Mouse (Mus musculus): ENCODE data around the gene Col13a1. TPM values are rescaled to one million over a fixed set of nuclear protein-coding genes. Genes with fewer than 3 reads are reported as not detected.

The Col13a1 gene
- total RNA-seq, 2 experiments from 2014 or later, result not detected

DNA sequence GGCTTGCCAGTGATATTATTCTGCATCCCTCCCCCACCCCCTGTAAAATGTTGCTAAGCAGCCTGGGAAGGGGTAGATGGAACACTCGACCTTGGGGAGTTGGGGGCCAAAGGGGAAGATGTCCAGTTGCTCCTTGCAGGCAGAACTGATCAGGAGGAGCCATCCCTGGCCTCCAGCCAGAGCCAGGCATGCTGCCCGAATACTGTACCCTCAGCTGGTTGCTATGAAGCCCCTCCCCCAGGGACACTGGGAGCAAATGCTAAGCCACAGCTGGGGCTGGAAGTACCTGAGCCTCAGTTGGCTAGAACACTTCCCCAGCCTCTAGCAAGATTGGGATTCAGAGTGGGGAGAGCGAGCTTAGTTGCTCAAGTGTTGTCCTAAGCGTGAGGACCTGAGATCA is 6.9 kb downstream of the Col13a1 start:
- ATAC-seq (ENCODE audit: poor library complexity, severe bottlenecking), result no peak

DNA sequence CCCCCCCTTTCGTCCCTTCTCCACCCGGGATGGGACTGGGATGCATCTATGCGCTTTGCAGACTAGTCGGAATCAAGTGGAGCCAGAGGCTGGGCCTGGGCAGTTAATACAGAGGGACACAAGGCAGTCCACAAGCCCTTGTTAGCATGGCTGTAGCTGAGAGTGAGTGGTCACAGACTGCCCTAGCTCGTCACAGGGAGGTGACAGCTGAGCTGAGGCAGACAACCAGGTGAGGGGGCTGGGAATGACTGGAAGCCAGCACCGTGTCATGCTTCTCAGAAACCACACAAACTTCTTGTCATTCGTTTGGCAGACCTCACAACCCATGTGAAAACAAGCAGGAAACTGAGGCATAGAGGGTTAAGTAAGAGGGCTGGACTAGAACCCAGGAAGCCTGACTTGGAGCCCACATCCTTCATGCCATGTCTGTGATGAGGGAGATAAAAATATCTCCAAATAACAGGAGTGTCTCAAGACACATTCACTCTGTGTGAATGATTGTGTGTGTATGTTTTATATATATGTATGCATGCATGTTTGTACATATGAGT is 10.8 kb downstream of the Col13a1 start:
- ATAC-seq (ENCODE audit: poor library complexity, severe bottlenecking), result no peak

GRCm38 (mm10) chr10:61967207-61967606 is 11.7 kb downstream of the Col13a1 start:
- no peak for ATAC-seq (ENCODE audit: poor library complexity, severe bottlenecking)

DNA sequence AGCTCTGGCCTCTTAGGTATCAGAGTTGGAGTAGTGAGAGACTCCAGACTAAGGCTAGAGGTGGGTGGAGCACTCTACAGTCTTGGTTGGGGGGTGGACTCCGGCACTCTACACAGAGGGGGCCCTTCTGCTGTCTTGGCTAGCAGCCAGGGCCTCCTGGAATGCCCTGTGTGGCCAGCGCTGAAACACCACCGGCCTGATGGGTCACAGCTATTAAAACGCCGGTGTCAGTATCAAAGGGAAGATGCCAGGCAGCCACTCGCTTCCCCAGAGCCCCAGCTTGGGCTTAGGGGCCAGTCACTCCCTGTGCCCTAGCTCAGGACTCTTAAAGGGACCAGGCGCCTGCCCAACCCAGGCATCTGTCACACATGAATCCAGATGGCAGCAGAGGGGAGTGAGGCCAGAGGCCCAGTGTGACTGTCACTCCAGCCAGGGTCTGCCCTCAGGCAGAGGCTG is 13.5 kb downstream of the Col13a1 start:
- ATAC-seq (ENCODE audit: poor library complexity, severe bottlenecking), result no peak

DNA sequence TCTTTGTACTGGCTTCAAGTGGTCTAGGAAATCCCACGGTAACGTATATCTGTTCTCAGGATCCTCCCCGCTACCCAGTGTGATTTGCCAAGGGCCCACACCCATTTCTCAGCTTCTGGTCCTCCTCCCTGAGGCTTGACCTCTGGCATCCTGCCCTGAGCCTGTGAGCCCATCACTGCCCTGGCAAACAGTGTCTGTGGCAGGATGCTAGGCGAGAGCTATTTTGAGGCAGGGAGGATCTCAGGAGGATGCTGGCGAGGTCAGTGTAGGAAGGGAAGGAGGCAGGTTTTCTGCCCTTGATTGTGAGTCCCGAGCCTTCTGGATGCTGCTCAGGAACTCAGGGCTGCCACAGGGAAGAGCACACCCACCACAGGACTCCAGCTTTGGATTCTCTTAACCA is 22.2 kb downstream of the Col13a1 start:
- ATAC-seq (ENCODE audit: poor library complexity, severe bottlenecking), result no peak

DNA sequence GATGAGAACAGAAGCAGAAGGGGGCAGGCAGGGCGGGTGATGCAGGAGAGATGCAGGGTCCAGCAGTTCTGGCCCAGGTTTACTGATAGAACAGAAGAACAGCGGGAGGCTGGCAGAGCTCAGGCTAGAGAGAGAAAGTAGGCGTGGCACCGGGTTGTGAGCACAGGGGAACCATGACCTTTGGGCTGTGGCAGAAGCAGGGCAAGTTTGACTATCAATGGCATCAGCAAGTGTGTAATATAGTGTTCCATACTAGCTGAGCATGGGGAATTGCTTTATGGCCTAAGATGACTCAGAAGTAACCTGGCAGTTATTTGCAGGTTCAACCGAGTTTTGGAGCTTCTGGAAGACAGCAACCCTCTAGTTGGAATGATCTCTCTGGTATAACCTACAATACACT is 25.0 kb downstream of the Col13a1 start:
- no peak for ATAC-seq (ENCODE audit: poor library complexity, severe bottlenecking)

GRCm38 (mm10) chr10:61949542-61949941 is 29.4 kb downstream of the Col13a1 start:
- no peak for ATAC-seq (ENCODE audit: poor library complexity, severe bottlenecking)

- no peak for ATAC-seq (ENCODE audit: poor library complexity, severe bottlenecking)
Observed at GRCm38 (mm10) chr10:61944386-61944785, 34.5 kb downstream of the Col13a1 start.

GRCm38 (mm10) chr10:61943480-61943879 is 35.4 kb downstream of the Col13a1 start:
- no peak for ATAC-seq (ENCODE audit: poor library complexity, severe bottlenecking)

- ATAC-seq (ENCODE audit: poor library complexity, severe bottlenecking), result no peak
Observed at GRCm38 (mm10) chr10:61942719-61943118, 36.2 kb downstream of the Col13a1 start.

- ATAC-seq (ENCODE audit: poor library complexity, severe bottlenecking), result no peak
Observed at GRCm38 (mm10) chr10:61936211-61937121, 42.4 kb downstream of the Col13a1 start.

DNA sequence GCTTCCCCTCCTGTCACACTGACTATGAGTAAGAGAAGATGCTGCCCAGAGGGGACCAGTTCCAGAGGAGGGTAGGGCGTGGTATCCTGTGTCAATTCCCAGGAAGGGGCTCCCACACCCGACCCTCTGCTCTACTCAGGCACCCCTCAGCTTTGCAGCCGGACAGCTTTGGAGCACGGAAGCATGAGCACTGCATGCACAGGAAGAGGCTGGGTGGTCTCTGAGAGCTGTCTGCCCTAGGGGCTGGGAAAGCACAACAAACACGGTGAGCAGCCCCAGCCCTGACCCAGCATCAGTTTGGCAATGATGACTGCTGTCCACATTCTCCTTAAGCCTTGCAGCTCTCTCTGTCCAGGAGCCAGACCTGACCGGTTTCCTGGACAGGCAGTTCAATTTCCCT is 47.2 kb downstream of the Col13a1 start:
- no peak for ATAC-seq (ENCODE audit: poor library complexity, severe bottlenecking)

DNA sequence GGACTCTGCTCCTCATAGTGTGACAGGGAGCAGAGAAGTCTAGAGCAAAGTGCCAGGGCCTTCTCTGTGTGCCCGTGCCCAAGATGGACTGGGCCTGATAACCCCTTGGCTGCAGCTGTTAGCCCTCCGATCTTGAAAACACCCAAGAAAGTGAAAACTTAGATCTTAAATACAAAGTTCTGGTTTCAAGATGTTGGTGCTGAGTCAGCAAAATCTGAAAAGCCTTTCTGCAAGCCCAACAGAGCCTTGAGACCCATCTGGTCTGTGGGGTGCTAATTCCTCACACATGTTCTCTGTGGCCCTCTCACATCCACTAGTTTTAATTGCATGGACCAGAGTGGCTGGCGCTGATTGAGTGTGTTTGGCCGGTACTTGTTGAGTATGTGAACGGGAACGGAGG is 49.0 kb downstream of the Col13a1 start:
- ATAC-seq (ENCODE audit: poor library complexity, severe bottlenecking), result no peak

- ATAC-seq (ENCODE audit: poor library complexity, severe bottlenecking), result no peak
Observed at GRCm38 (mm10) chr10:61928725-61929651, 49.9 kb downstream of the Col13a1 start.

DNA sequence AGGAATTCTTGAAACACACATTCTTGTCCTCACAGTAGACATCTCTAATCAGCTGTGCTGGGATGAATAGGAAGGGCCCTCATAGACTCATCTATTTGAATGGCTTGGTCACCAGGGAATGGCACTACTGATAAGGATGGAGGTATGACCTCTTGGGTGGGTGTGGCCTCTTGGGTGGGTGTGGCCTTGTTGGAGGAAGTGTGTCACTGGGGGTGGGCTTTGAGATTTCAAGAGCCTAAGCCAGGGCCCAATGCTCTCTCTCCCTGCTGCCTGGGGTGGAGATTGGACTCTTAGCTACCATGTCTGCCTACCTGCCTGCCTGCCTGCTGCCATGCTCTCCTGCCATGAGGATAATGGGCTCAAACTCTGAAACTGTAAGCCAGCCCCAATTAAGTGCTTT is 53.2 kb downstream of the Col13a1 start:
- no peak for ATAC-seq (ENCODE audit: poor library complexity, severe bottlenecking)

- no peak for ATAC-seq (ENCODE audit: poor library complexity, severe bottlenecking)
Observed at GRCm38 (mm10) chr10:61920655-61921365, 58.1 kb downstream of the Col13a1 start.

DNA sequence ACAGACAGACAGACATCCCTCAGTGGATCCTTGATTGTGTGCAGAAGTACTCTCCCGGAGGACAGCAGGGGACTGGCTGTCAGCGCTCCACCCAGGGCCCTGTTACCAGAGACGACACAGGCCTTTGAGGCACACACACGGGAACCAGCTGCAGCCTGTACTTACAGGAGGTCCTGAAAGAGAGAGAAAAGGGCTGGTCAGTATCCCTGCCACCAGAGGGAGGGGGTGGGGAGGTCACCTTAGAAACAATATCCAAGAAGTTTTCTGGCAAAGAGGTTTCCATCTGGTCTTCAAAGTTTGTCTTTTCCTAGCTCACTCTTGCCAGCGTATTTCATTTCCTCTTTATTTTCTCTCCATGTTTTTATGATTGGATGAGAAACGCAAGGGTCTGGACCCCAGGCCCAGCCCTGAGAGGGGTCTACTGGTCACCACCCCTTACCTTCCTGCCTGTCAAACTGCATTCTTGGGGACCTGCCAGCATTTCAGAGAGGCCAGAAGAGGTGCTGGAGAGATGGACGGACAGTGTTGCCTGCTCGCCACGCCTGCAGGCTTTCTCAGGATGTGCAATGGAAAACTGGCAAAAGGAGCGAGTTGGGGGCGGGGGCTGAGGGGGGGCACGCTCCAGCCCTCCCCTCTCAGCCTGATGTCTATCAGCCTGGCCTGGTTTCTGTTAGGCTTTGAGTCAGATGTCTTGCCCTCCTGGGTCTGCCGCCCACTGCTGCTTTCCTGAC is 58.8 kb downstream of the Col13a1 start:
- ATAC-seq (ENCODE audit: poor library complexity, severe bottlenecking), result no peak

GRCm38 (mm10) chr10:61919496-61919895 is 59.4 kb downstream of the Col13a1 start:
- ATAC-seq (ENCODE audit: poor library complexity, severe bottlenecking), result no peak

DNA sequence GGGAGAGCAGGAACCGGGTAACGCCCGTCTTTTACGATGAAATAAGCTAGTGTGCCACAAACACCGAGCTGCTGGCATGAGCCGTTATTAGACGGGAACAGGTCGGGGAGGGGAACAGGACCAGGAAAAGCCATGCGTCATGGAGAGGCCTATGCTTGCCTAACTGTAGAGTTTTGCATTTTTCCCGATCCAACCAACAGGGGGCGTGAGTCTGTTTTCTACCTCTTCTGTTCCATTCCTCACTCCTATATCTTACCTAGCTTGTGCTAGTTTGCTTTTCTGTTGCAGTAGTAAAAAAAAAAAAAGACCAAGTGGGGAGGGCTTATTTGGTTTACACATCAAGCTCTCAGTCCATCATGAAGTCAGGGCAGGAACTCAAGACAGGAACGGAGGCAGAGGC is 61.8 kb downstream of the Col13a1 start:
- no peak for ATAC-seq (ENCODE audit: poor library complexity, severe bottlenecking)

DNA sequence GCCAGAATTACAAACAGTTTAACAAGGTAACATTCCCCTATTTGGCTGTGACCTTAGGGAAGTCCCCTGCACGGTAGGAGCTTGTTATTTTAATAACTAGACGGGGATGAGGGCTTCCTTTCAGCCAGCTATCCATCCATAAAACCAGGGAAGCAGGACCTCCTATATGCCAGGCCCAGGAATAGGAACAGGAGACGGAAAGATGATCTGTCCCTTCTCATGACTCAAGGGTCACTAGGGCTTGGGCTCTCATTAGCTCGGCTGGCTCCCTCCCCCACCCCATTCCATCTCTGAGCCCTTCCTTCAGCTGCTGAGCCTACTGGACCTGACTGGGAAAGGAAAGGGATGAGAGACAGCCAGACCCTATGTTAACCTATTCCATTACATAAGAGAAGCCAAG is 67.1 kb downstream of the Col13a1 start:
- no peak for ATAC-seq (ENCODE audit: poor library complexity, severe bottlenecking)

All from megakaryocyte, adult 5-6 weeks (primary cell).